Mouse (Mus musculus) cerebellum, adult 18-20 months (tissue): ENCODE data around the gene Skint11.
"Not testable (repeated sequence)": the region's sequence is repeated elsewhere in the genome, so short reads cannot be mapped to it uniquely, and the experiment has no call there.

Experiments
- DNase-seq, 2 experiments: peaks; one replicate each; pipeline ENCODE4 v3.0.0; 2021

The Skint11 gene

GRCm38 (mm10) chr4:114163084-114163483 lies at the start of gene Skint11:
Gene Skint11 (plus strand): TSS chr4:114163384.
- DNase-seq = no peak

DNA sequence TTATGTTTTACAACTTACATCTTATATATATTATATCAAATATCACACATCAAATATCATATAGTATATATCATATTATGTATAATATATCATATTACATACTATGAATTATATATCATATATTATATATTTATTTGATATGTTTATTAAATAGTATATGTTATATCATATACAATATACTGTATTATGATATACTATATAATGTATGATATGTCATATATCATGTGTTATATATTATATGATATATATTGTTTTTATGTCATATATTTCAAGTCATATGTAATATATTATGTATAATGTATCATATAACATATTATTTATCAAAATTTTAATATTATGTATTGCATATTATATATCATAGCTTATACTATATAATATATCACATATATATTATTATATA lies 2.0 kb upstream of the Skint11 start:
- no peak for DNase-seq

DNA sequence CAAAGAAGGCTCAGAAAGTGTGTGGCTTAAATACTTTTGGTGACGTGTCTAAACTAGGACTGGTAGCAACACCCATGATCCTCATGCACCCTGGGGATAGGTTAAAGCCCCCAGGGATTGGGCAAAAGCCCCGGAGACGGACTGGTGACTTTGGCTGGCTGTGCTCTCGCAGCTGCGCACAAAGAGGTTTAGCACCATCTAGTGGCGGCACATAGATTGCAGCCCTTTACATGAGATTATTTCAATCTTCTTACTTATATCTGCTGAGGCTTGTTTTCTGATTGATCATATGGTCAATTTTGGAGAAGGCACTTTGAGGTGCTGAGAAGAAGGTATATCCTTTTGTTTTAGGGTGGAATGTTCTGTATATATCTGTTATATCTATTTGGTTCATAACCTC lies 9.7 kb downstream of the Skint11 start:
- DNase-seq = not testable (repeated sequence)

GRCm38 (mm10) chr4:114256906-114257305 lies 93.7 kb downstream of the Skint11 start:
- not testable (repeated sequence) for DNase-seq
